Mouse (Mus musculus) macrophage (primary cell): Measurements from ENCODE around the gene Cdc6. TPM values are rescaled to one million over a fixed set of nuclear protein-coding genes. Genes with fewer than 3 reads are reported as not detected.
"Not testable (repeated sequence)": the region's sequence is repeated elsewhere in the genome, so short reads cannot be mapped to it uniquely, and the experiment has no call there.

ENCODE experiments used
- H3K27ac ChIP-seq: fragments of 350-480 bp; formaldehyde crosslinking; 2 replicates; pipeline ENCODE4 v1.9.0; 2021
- H3K36me3 ChIP-seq: fragments of 350-480 bp; formaldehyde crosslinking; 2 replicates; pipeline ENCODE4 v1.9.0; 2021; ENCODE audit errors: inconsistent target
- H3K4me3 ChIP-seq: fragments of 350-480 bp; formaldehyde crosslinking; 2 replicates; pipeline ENCODE4 v1.9.0; 2021; ENCODE audit errors: inconsistent target
- H3K79me2 ChIP-seq: fragments of 350-480 bp; formaldehyde crosslinking; 2 replicates; pipeline ENCODE4 v1.9.0; 2021; ENCODE audit errors: inconsistent target
- WGBS: methylation state at CpG from one replicate; pipeline ENCODE4 v1.1.7; 2026; ENCODE audit warnings: inconsistent platforms; ENCODE audit not compliant: missing documents; 5-methylcytosine and 5-hydroxymethylcytosine counted together
- polyA plus RNA-seq: library from polyadenylated mRNA; stranded (reverse); fragments of 250-400 nt; gene quantifications from 3 replicates; pipeline ENCODE4 v1.2.4, GENCODE M21; 2018; ENCODE audit warnings: inconsistent platforms

Gene Cdc6
- polyA plus RNA-seq, 1 experiment from 2014 or later: 2.2 TPM

DNA sequence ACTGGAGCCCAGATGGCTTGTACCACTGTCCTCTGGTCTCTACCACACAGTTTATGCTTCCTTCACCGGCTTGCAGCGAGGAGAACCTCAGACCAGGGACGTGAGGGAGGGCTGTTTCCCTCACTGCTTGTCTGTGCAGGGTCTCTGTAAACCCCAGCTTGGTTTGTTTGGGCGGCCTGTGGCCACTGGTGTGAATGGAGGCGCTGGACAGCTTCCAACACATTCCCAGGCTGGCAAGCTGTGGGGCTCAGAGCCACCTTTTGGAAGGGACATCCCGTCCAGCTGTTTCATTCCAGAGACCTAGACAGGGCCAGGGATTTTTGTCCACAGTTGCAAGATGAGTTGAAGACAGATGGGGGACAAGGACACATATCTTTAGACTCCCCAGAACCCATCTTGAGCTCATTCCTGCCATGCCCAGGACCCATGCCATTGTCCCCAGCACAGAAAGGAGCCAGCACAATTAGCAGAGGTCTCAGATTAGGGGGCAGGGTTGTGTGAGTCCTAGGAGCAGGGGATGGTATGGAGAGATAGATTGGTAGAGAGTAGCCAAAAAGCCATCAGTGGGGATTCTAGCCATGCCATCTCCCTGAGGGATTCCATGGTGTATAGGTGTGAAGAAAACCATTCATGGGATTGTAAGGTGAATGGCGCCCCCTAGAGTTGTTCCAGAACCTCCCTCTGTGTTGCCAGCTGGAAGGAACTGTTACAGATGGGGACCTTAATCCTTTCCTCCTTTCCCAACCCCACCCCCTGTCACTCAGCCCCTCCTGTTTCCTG is 24.1 kb downstream of the Cdc6 start:
- no peak overlapping the region for H3K4me3 ChIP-seq
- no peaks in the 10 kb centered on the region for H3K36me3 ChIP-seq
- WGBS: 56% methylated on average over 7 of the region's 7 CpGs
- H3K27ac ChIP-seq: no peak overlapping the region
- no peaks in the 10 kb centered on the region for H3K79me2 ChIP-seq

- 48% methylated on average over 19 of the region's 19 CpGs for WGBS
- H3K4me3 ChIP-seq: no peak overlapping the region
- H3K36me3 ChIP-seq: no peaks in the 10 kb centered on the region
- H3K27ac ChIP-seq: 0 out of 2 replicates have a peak overlapping the region, but pooled peaks have one; percentile 7
- H3K79me2 ChIP-seq: no peaks in the 10 kb centered on the region
Observed at GRCm38 (mm10) chr11:98932293-98933091, 24.9 kb downstream of the Cdc6 start.

GRCm38 (mm10) chr11:98933151-98933550 is 25.6 kb downstream of the Cdc6 start:
- H3K36me3 ChIP-seq: no peaks in the 10 kb centered on the region
- WGBS: 6% methylated on average over 9 of the region's 9 CpGs
- H3K4me3 ChIP-seq: no peak overlapping the region
- 0 out of 2 replicates have a peak overlapping the region, but pooled peaks have one; percentile 7 for H3K27ac ChIP-seq
- H3K79me2 ChIP-seq: peaks cover 2% of the 10 kb centered on the region

GRCm38 (mm10) chr11:98933847-98934246 is 26.2 kb downstream of the Cdc6 start:
- 0 out of 2 replicates have a peak overlapping the region, but pooled peaks have one; percentile 5 for H3K27ac ChIP-seq

DNA sequence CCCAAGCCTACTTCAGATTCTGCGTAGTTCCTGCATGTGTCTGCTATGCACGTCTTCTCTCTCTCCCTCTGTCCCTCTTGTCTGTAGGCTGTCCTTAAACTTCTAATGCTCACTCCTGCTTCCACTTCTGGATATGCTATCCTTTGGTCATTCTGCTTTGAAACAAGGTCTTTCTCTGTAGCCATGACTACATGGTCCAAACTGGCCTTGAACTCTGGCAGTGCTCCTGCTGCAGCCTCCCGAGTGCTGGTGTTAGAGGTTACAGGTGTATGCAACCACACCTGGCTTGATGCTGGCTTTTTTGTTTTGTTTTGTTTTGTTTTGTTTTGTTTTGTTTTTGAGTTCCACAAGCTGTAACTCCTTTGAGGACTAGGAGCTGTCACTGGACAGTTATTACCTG is 26.8 kb downstream of the Cdc6 start:
- peaks cover 14% of the 10 kb centered on the region for H3K79me2 ChIP-seq

More at GRCm38 (mm10) chr11:98933847-98934246, 26.2 kb downstream of the Cdc6 start:
- 97% methylated on average over 2 of the region's 2 CpGs for WGBS
- H3K36me3 ChIP-seq, H3K4me3 ChIP-seq, H3K79me2 ChIP-seq: not testable (repeated sequence)

DNA sequence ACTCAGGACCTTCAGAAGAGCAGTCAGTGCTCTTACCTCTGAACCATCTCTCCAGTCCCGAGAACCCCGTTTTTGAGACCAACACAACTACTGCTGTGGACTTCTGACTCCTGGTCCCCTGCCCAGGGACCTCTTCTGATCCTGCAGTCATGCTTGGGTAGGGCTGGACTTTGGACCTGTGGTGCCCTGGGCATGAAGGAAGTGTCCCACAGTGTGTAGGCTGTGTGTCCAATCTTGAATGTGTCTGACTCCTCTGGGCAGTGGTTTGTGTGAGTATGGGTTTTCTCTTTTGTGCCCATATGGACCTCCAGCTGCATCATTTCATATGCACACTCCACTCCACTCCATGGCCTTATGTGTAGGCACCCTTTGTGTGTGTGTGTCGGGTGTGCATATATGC is 27.5 kb downstream of the Cdc6 start:
- WGBS: 100% methylated on average over 3 of the region's 3 CpGs
- Histone ChIP-seq H3K79me2 (peaks cover 22% of the 10 kb centered on the region), H3K36me3 (no peaks in the 10 kb centered on the region), H3K4me3 (no peak overlapping the region), H3K27ac (no peak overlapping the region)

More for the DNA sequence above, 26.8 kb downstream of the Cdc6 start:
- no peaks in the 10 kb centered on the region for H3K36me3 ChIP-seq
- no peak overlapping the region for H3K27ac ChIP-seq
- WGBS: 97% methylated on average over 3 of the region's 3 CpGs
- H3K4me3 ChIP-seq: no peak overlapping the region

GRCm38 (mm10) chr11:98936170-98936569 is 28.6 kb downstream of the Cdc6 start:
- 47% methylated on average over 28 of the region's 29 CpGs for WGBS
- Histone ChIP-seq H3K79me2 (peaks cover 32% of the 10 kb centered on the region), H3K27ac (no peak overlapping the region), H3K36me3 (no peaks in the 10 kb centered on the region), H3K4me3 (no peak overlapping the region)

- H3K27ac ChIP-seq: peak overlapping the region; percentile 66
- H3K79me2 ChIP-seq: peaks cover 36% of the 10 kb centered on the region
- WGBS: 13% methylated on average over 22 of the region's 23 CpGs
- peak overlapping the region; percentile 54 for H3K4me3 ChIP-seq
- no peaks in the 10 kb centered on the region for H3K36me3 ChIP-seq
Observed at GRCm38 (mm10) chr11:98936606-98937409, 29.2 kb downstream of the Cdc6 start.

DNA sequence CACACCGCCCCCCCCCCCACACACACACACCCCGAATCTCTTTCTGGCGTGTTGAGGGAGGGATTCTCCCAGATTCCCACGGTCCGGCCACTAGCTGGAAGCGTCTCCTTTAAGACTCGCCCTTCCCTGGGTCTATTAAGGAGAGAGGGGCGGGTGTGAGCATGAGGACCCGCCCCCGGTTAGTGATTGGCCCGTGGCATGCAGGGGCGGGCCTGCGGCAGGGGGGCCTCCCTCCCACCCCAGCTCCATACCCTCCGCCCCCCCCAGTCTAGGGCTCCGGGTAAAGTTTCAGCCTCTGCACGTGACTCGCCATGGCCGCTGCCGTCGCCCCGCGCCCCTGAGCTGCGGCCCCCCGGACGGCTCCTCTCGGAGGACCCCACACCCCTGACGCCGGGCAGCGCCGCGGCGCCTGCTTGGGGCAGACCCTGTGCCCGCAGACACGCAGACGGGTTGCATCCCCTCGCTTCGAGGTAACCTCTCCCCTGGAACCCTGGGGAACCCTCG is 29.9 kb downstream of the Cdc6 start:
- peak overlapping the region; percentile 54 for H3K4me3 ChIP-seq
- H3K27ac ChIP-seq: peak overlapping the region; percentile 66
- H3K36me3 ChIP-seq: no peaks in the 10 kb centered on the region
- WGBS: 2% methylated on average over 28 of the region's 38 CpGs
- peaks cover 39% of the 10 kb centered on the region for H3K79me2 ChIP-seq

DNA sequence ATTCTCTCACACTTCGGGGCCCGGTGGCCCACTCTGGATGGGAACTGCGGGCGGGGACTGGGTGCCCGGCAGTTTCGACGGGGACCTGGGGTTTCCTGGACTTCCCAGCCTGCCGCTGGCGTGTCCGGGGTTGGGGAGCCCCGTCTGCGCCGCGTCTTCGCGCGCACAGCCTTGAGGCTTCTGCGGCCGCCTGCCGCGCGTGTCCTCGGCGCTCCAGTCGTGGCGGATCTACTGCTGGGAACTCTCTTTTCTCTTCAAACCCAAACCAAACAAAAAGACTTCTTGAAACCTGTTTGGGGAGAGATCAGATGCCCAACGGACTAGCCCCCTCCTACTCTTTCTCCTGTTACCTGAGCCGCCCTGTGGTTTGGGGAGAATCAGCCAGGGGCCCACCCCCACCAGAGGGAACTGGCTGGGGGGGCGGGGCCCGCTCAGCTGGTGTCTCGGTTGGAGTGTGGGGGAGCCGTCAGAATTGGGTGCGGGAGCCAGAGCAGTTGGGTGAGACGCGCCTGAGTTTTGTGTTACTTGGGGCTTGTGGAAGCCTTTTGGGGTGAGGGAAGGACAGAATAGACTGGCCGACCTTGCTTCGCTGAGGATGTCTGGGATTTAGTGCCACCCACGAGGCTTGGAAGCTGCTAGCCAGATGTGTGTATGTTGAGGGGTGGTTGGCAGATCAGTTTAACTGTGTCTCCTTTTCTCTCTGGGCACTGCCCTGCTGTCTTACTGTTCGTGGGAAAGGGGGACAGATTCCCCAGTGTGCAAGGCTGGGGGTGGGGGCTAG is 30.5 kb downstream of the Cdc6 start:
- peak overlapping the region; percentile 34 for H3K27ac ChIP-seq
- H3K79me2 ChIP-seq: peaks cover 46% of the 10 kb centered on the region
- peak overlapping the region; percentile 54 for H3K4me3 ChIP-seq
- 3% methylated on average over 38 of the region's 39 CpGs for WGBS
- no peaks in the 10 kb centered on the region for H3K36me3 ChIP-seq

DNA sequence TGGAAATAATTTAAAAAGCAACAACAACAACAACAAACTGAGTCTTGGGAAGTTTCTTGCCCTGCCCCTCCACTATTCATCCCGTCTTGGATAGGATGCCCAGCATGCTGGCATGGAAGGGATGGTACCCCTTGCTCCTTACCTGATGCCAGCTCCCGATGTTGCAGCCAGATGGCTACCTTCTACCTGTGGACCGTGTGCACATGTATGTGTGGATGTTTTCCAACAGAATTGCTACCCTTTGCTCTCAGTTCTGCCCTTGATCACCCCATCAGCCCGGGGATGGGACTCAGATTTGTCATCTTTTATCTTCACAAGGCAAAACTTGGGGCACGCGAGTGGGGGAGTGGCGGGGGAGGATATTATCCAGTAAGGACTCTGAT is 31.1 kb downstream of the Cdc6 start:
- peaks cover 52% of the 10 kb centered on the region for H3K79me2 ChIP-seq
- H3K4me3 ChIP-seq: peak overlapping the region; percentile 54
- 76% methylated on average over 7 of the region's 7 CpGs for WGBS
- peak overlapping the region; percentile 34; the same call in 1 of the 2 replicates for H3K27ac ChIP-seq
- H3K36me3 ChIP-seq: no peaks in the 10 kb centered on the region

DNA sequence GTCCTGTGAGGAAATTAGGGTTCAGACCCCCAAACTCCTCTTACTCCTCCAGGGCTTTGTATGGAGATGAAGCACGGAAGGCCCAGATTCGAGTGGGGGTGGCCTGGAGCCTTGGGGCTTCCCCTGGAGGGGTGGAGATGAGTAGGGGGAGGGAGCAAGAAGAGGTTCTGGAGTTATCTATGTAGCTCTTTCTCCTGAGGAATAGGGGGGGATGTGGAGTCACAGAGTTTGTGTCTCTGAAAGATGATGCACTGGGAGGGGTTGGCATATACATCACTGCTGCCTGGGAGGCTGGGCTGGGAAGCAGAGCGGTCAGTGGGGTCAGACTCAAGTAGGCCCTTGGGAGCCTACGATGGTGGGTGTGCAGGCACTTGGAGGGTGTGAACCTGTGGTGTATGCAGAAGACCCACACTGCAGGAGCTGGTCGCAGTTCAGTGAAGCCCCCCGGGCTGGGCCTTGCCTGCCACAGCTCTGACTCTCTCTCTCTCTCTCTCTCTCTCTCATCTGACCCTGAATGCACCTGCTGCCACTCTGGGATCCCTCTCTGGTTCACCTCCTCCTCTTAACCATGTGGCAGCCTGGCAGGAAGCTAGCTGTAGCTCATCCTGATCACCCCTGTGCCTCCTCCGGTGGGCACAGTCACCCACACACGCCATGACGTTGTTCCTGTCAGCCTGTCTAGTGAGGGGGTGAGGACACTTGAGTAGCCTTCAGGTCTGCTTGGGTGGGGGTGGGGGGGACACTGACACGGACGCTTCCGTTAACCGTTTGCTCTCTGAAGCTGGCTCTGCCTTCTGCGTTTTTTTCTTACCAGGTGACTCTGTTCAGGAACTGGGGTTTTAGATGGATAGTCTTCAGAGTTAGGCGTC is 31.7 kb downstream of the Cdc6 start:
- 47% methylated on average over 15 of the region's 15 CpGs for WGBS
- H3K4me3 ChIP-seq: no peak overlapping the region
- 0 out of 2 replicates have a peak overlapping the region, but pooled peaks have one; percentile 97 for H3K27ac ChIP-seq

More for the DNA sequence above, 31.7 kb downstream of the Cdc6 start:
- Histone ChIP-seq H3K36me3 (no peaks in the 10 kb centered on the region), H3K79me2 (peaks cover 58% of the 10 kb centered on the region)
